Mouse (Mus musculus) adrenal gland, postnatal 25 days (tissue): ENCODE data around the gene Rpl35. TPM values are rescaled to one million over a fixed set of nuclear protein-coding genes. Genes with fewer than 3 reads are reported as not detected.

Experiments used
- total RNA-seq: library from RNA; stranded (reverse); gene quantifications from 2 replicates; pipeline ENCODE4 v1.2.3, GENCODE M21; 2021

The Rpl35 gene
- total RNA-seq, 1 experiment from 2014 or later, result 397 TPM

Other genes with a start within 250 kb of the Rpl35 start
- gene Nr6a1, start 77.9 kb downstream of the Rpl35 start, total RNA-seq, result 9.5 and 10.2 TPM in 2 replicates
- 9.3 and 10.6 TPM in 2 replicates for gene Olfml2a, start 73.6 kb downstream of the Rpl35 start, total RNA-seq
- 0.43 and 0.85 TPM in 2 replicates for gene Wdr38, start 8.1 kb downstream of the Rpl35 start, total RNA-seq
- gene Arpc5l, start 276 bp downstream of the Rpl35 start, total RNA-seq, result 71.2 and 78.8 TPM in 2 replicates
- gene Golga1, start 59.9 kb upstream of the Rpl35 start, total RNA-seq, result 32.8 and 38.5 TPM in 2 replicates
- gene Scai, start 185.1 kb upstream of the Rpl35 start, total RNA-seq, result 9.7 and 12.9 TPM in 2 replicates
- 80.2 and 89.7 TPM in 2 replicates for gene Ppp6c, start 220.8 kb upstream of the Rpl35 start, total RNA-seq